Mouse (Mus musculus): ENCODE measurements around the gene Dhx34.

DNA sequence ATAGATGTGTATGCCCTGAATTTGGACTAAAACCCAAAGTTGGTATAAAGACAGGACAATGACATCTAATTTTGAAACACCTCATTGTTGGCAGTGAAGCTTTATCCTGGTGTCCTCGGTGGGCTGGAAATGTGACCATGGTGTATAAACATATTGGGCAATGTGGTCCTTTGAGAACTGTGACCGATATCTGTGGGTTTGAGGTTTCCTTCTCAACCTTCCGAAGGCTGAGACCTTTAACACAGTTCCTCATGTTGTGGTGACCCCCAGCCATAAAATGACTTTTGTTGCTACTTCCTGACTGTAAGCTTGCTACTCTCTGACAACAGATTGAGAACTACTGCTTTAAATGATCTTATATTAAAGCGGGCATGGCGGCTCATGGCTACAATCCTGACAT lies 28.9 kb upstream of the Dhx34 start:
- TF ChIP-seq CTCF (IDR thresholded peaks at IDR 0.05; ENCODE audit: borderline replicate concordance, insufficient read depth, low read depth, low read length), result no peak
- no peak for TF ChIP-seq POLR2A (IDR thresholded peaks at IDR 0.05; ENCODE audit: borderline replicate concordance, insufficient read depth, low read length)
